Mouse (Mus musculus) kidney, postnatal 0 days (tissue): ENCODE measurements around the gene L2hgdh. TPM values are rescaled to one million over a fixed set of nuclear protein-coding genes. Genes with fewer than 3 reads are reported as not detected.

Experiments used
- ATAC-seq: fragments of 200-750 bp; cut with Nextera tagmentation; replicated peaks from 2 replicates; pipeline ENCODE4 v1.8.0; 2017; ENCODE audit warnings: low read depth, moderate number of reproducible peaks, moderate TSS enrichment, moderate library complexity; ENCODE audit not compliant: low FRiP score
- DNase-seq: peaks from one replicate; pipeline ENCODE4 v3.0.0-alpha.2; 2016; ENCODE audit warnings: low spot score
- H3K27ac ChIP-seq: fragments of 300-500 bp; sonication (generic); 2 replicates; pipeline ENCODE4 v1.5.1; 2014; ENCODE audit warnings: mild to moderate bottlenecking
- H3K27me3 ChIP-seq: fragments of 300-500 bp; sonication (generic); 2 replicates; pipeline ENCODE4 v1.6.1; 2014; ENCODE audit warnings: low read length, mixed read lengths; ENCODE audit not compliant: insufficient read depth
- H3K36me3 ChIP-seq: fragments of 300-500 bp; sonication (generic); 2 replicates; pipeline ENCODE4 v1.6.1; 2014; ENCODE audit warnings: low read length, mixed read lengths; ENCODE audit not compliant: insufficient read depth
- H3K4me1 ChIP-seq: fragments of 300-500 bp; sonication (generic); replicated peaks from 2 replicates; pipeline ENCODE4 v1.6.1; 2014; ENCODE audit warnings: antibody characterized with exemption, low read length, mixed read lengths; ENCODE audit not compliant: insufficient read depth
- H3K4me2 ChIP-seq: fragments of 300-500 bp; sonication (generic); 2 replicates; pipeline ENCODE4 v1.6.1; 2014; ENCODE audit warnings: mild to moderate bottlenecking, low read length, moderate library complexity, mixed read lengths
- H3K4me3 ChIP-seq: fragments of 300-500 bp; sonication (generic); replicated peaks from 2 replicates; pipeline ENCODE4 v1.5.1; 2014; ENCODE audit warnings: low read depth, low read length
- H3K9ac ChIP-seq: fragments of 300-500 bp; sonication (generic); 2 replicates; pipeline ENCODE4 v1.6.1; 2014; ENCODE audit warnings: low read depth, low read length
- H3K9me3 ChIP-seq: fragments of 300-500 bp; sonication (generic); replicated peaks from 2 replicates; pipeline ENCODE4 v1.6.1; 2016; ENCODE audit warnings: low read length, inconsistent platforms, mixed read lengths
- CTCF ChIP-seq: IDR thresholded peaks from 2 replicates; pipeline ENCODE4 v1.5.1; 2016; ENCODE audit warnings: antibody characterized with exemption, low read depth, mild to moderate bottlenecking, moderate library complexity
- WGBS: fragments of 180-500 bp; shearing (Covaris S2); extraction: QIAGEN DNeasy Blood & Tissue Kit; methylation state at CpG from one replicate; pipeline ENCODE4 v1.1.7; 2014; 5-methylcytosine and 5-hydroxymethylcytosine counted together
- polyA plus RNA-seq: library from polyadenylated mRNA; unstranded; fragments of >200 nt; fragmentation: Nextera tagmentation; extraction: Ambion mirVana; gene quantifications from 2 replicates; pipeline ENCODE4 v1.2.1, GENCODE M21; 2015

The L2hgdh gene
- polyA plus RNA-seq: 20.0 and 21.1 TPM in 2 replicates

GRCm38 (mm10) chr12:69724711-69725460 lies at the start of gene L2hgdh, which contains the start of gene Atp5s:
Gene L2hgdh (minus strand): TSS chr12:69724873.
Gene Atp5s (plus strand): TSS chr12:69724950.
- Histone ChIP-seq H3K9ac (peak within 1 kb of the TSS; percentile 73), H3K36me3 (no peaks in the 10 kb centered on the region), H3K9me3 (no peaks in the 10 kb centered on the region), H3K27ac (peak within 1 kb of the TSS; percentile 91), H3K4me3 (peak within 1 kb of the TSS; percentile 67), H3K4me2 (peak within 1 kb of the TSS; percentile 92), H3K27me3 (no peaks in the 10 kb centered on the region), H3K4me1 (no peaks in the 10 kb centered on the region; the same call in 1 of the 2 replicates)
- DNase-seq (peak; percentile 98), ATAC-seq (peak; percentile 96)
- under 1% methylated on average over 60 of the region's 60 CpGs for WGBS
- 0 out of 2 replicates have a peak, but pooled peaks have one; percentile 5 for TF ChIP-seq CTCF

GRCm38 (mm10) chr12:69768841-69769240 lies 44.2 kb upstream of the L2hgdh start:
- Histone ChIP-seq H3K9me3 (no peaks in the 10 kb centered on the region), H3K27me3 (no peaks in the 10 kb centered on the region), H3K4me3 (no peak overlapping the region), H3K4me1 (peaks cover 18% of the 10 kb centered on the region; the same call in 1 of the 2 replicates), H3K9ac (no peak overlapping the region), H3K36me3 (no peaks in the 10 kb centered on the region), H3K27ac (no peak overlapping the region), H3K4me2 (no peak overlapping the region)
- WGBS: 34% methylated on average over 2 of the region's 2 CpGs
- no peak for TF ChIP-seq CTCF
- ATAC-seq (no peak), DNase-seq (no peak)

GRCm38 (mm10) chr12:69767476-69768258 lies 43.0 kb upstream of the L2hgdh start:
- no peak for DNase-seq
- Histone ChIP-seq H3K4me1 (peaks cover 18% of the 10 kb centered on the region; the same call in 1 of the 2 replicates), H3K27ac (peak overlapping the region; percentile 31; the same call in 1 of the 2 replicates), H3K36me3 (no peaks in the 10 kb centered on the region), H3K9me3 (no peaks in the 10 kb centered on the region), H3K4me2 (no peak overlapping the region), H3K9ac (no peak overlapping the region), H3K4me3 (no peak overlapping the region), H3K27me3 (no peaks in the 10 kb centered on the region)
- TF ChIP-seq CTCF: no peak
- no peak for ATAC-seq
- WGBS: 44% methylated on average over 9 of the region's 9 CpGs

GRCm38 (mm10) chr12:69766185-69766904 lies 41.7 kb upstream of the L2hgdh start:
- Histone ChIP-seq H3K9me3 (no peaks in the 10 kb centered on the region), H3K9ac (no peak overlapping the region), H3K36me3 (no peaks in the 10 kb centered on the region), H3K27ac (peak overlapping the region; percentile 19; the same call in 1 of the 2 replicates), H3K27me3 (no peaks in the 10 kb centered on the region), H3K4me3 (no peak overlapping the region), H3K4me1 (peaks cover 18% of the 10 kb centered on the region; the same call in 1 of the 2 replicates), H3K4me2 (no peak overlapping the region)
- no peak for TF ChIP-seq CTCF
- WGBS: 39% methylated on average over 10 of the region's 10 CpGs
- ATAC-seq: peak; percentile 61
- peak; percentile 60 for DNase-seq

DNA sequence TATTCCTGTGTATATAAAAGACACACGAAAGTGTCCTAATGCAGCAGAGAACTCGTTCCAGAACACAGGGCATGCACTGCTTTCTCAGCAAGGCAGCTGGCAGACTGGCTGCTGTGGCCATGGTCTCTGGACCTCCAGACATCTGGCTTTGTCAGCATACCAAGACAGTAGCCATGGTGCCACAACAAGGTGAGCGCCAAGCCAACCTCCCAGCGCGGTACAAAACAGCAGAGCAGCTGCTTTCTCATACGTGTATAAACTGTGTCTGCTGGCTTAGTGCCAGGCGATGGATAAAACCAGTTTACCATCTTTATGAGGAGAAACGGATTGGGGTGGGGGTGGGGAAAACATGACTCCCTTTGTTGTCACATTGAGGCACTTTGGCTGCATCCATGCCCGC lies 40.9 kb upstream of the L2hgdh start:
- H3K36me3 ChIP-seq: no peaks in the 10 kb centered on the region
- TF ChIP-seq CTCF: no peak
- no peak overlapping the region for H3K4me3 ChIP-seq
- no peak for DNase-seq
- WGBS: 65% methylated on average over 9 of the region's 9 CpGs
- peaks cover 23% of the 10 kb centered on the region for H3K4me1 ChIP-seq
- peak overlapping the region; percentile 19; the same call in 1 of the 2 replicates for H3K27ac ChIP-seq
- no peak overlapping the region for H3K4me2 ChIP-seq
- ATAC-seq: no peak; the same call in 1 of the 2 replicates
- no peaks in the 10 kb centered on the region for H3K27me3 ChIP-seq
- H3K9me3 ChIP-seq: no peaks in the 10 kb centered on the region
- H3K9ac ChIP-seq: no peak overlapping the region

DNA sequence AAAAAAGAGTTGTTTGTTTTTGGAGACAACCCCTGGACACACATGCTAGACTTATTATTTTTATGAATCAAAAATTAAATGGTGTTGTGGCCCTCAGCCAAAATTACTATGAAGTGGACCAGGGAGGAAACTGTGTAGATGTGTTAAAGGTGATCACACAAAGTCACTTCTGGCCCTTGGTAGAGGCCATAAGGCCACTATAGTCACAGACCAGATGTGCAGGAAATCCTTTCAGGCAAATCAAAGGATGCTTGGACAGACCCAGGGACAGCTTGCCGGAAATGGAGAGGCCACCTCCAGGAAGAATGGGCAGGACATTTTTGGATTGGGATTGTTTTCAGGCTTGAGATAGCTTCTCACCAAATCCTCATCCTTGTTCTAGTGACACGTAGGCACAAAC lies 36.9 kb upstream of the L2hgdh start:
- 66% methylated on average over 2 of the region's 2 CpGs for WGBS
- Histone ChIP-seq H3K27me3 (no peaks in the 10 kb centered on the region), H3K27ac (0 out of 2 replicates have a peak overlapping the region, but pooled peaks have one; percentile 71), H3K36me3 (no peaks in the 10 kb centered on the region), H3K4me3 (no peak overlapping the region), H3K9me3 (no peaks in the 10 kb centered on the region), H3K4me1 (peaks cover 25% of the 10 kb centered on the region), H3K4me2 (no peak overlapping the region), H3K9ac (no peak overlapping the region)
- ATAC-seq (no peak), DNase-seq (peak; percentile 55)
- no peak for TF ChIP-seq CTCF
